Mouse (Mus musculus): ENCODE measurements around the gene Tmem186. TPM values are rescaled to one million over a fixed set of nuclear protein-coding genes. Genes with fewer than 3 reads are reported as not detected.
A peak's percentile ranks its signal among the peaks of the same experiment; 100 is the strongest.

The Tmem186 gene
- polyA plus RNA-seq, 1 experiment = 17.1 TPM

DNA sequence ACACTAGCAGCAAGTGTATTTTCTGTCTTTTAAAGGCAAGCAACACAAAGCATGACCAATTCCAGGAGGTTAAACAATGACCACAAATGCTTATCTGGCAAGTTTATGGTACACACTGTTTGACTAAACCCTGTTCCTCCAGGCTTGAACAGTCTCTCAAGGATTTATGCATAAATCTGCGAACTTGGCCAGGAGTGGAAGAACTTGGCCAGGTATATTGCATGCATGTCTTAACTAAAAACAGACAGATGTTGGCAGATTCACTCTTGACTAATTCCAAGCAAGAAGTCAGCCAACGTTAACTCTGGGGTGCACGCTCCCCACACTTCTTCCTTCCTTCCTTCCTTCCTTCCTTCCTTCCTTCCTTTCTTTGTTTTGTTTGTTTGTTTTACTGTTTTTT, 42.3 kb upstream of the Tmem186 start:
- Histone ChIP-seq H3K27ac (ENCODE audit: insufficient read depth, low read length) (no peak overlapping the region), H3K4me1 (ENCODE audit: control insufficient read depth, insufficient read depth, low read length) (no peaks in the 10 kb centered on the region), H3K9me3 (replicated peaks; ENCODE audit: control insufficient read depth, insufficient read depth, low read length, poor library complexity, severe bottlenecking) (no peaks in the 10 kb centered on the region; the same call in 1 of the 2 replicates), H3K36me3 (ENCODE audit: control insufficient read depth, insufficient read depth, low read length, poor library complexity, severe bottlenecking) (no peaks in the 10 kb centered on the region), H3K4me3 (ENCODE audit: low read depth, low read length) (no peak overlapping the region), H3K27me3 (ENCODE audit: control insufficient read depth, insufficient read depth, low read length, poor library complexity, severe bottlenecking) (no peaks in the 10 kb centered on the region), H3K9ac (ENCODE audit: low read depth, poor library complexity, severe bottlenecking) (no peak overlapping the region)
- TF ChIP-seq EP300 (IDR thresholded peaks at IDR 0.05; ENCODE audit: insufficient read depth, low read depth, low read length) (no peak), CTCF (IDR thresholded peaks at IDR 0.05; ENCODE audit: low read depth, low read length) (no peak), POLR2A (IDR thresholded peaks at IDR 0.05; ENCODE audit: insufficient read depth, low read length) (no peak)

DNA sequence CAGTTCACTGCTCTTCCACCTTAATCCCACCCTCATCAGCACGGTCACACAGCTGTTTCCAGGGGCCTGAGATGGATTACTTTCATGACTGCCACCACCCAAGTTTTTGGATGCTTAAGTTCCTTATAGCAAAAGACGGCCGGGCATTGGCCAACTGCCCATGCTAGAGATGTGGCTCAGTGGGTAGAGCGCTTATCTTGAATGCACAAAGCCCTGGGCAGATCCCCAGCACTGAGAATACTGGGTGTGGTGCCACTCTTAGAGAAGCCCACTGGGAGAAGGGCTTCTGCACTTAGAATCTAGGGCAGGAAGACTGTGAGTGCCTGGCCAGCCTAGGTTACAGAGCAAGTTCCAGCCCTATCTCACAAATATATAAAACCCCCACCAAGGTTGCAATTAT, 41.2 kb upstream of the Tmem186 start:
- Histone ChIP-seq H3K9me3 (replicated peaks; ENCODE audit: control insufficient read depth, insufficient read depth, low read length, poor library complexity, severe bottlenecking) (no peaks in the 10 kb centered on the region; the same call in 1 of the 2 replicates), H3K27me3 (ENCODE audit: control insufficient read depth, insufficient read depth, low read length, poor library complexity, severe bottlenecking) (no peaks in the 10 kb centered on the region), H3K4me1 (ENCODE audit: control insufficient read depth, insufficient read depth, low read length) (no peaks in the 10 kb centered on the region), H3K27ac (ENCODE audit: insufficient read depth, low read length) (no peak overlapping the region), H3K4me3 (ENCODE audit: low read depth, low read length) (no peak overlapping the region), H3K9ac (ENCODE audit: low read depth, poor library complexity, severe bottlenecking) (no peak overlapping the region), H3K36me3 (ENCODE audit: control insufficient read depth, insufficient read depth, low read length, poor library complexity, severe bottlenecking) (no peaks in the 10 kb centered on the region)
- TF ChIP-seq EP300 (IDR thresholded peaks at IDR 0.05; ENCODE audit: insufficient read depth, low read depth, low read length) = no peak
- no peak for TF ChIP-seq CTCF (IDR thresholded peaks at IDR 0.05; ENCODE audit: low read depth, low read length)
- no peak for TF ChIP-seq POLR2A (IDR thresholded peaks at IDR 0.05; ENCODE audit: insufficient read depth, low read length)

DNA sequence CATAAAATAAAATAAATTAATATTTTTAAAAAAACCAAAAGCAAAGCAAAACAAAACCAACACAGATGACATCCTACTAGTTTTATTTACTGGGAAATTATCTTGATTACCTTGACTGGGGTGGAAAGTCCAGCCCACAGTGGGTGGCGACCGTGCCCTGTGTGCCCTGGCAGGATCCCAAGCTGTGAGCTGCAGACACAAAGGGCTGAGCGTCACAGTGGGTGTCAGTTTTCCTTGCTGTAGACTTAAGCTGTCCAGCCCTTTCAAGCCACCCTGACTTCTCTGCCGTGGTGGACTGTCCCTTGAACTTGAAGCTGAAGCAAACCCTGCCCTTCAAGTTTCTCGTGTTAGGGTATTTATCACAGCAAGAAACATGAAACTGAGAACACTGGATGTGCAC, 40.5 kb upstream of the Tmem186 start:
- no peak for TF ChIP-seq EP300 (IDR thresholded peaks at IDR 0.05; ENCODE audit: insufficient read depth, low read depth, low read length)
- TF ChIP-seq POLR2A (IDR thresholded peaks at IDR 0.05; ENCODE audit: insufficient read depth, low read length) = no peak
- TF ChIP-seq CTCF (IDR thresholded peaks at IDR 0.05; ENCODE audit: low read depth, low read length) = no peak
- no peak overlapping the region for H3K4me3 ChIP-seq (ENCODE audit: low read depth, low read length)
- H3K9ac ChIP-seq (ENCODE audit: low read depth, poor library complexity, severe bottlenecking) = no peak overlapping the region
- no peaks in the 10 kb centered on the region for H3K27me3 ChIP-seq (ENCODE audit: control insufficient read depth, insufficient read depth, low read length, poor library complexity, severe bottlenecking)
- H3K36me3 ChIP-seq (ENCODE audit: control insufficient read depth, insufficient read depth, low read length, poor library complexity, severe bottlenecking) = no peaks in the 10 kb centered on the region
- H3K27ac ChIP-seq (ENCODE audit: insufficient read depth, low read length) = no peak overlapping the region
- no peaks in the 10 kb centered on the region for H3K4me1 ChIP-seq (ENCODE audit: control insufficient read depth, insufficient read depth, low read length)
- no peaks in the 10 kb centered on the region; the same call in 1 of the 2 replicates for H3K9me3 ChIP-seq (replicated peaks; ENCODE audit: control insufficient read depth, insufficient read depth, low read length, poor library complexity, severe bottlenecking)

DNA sequence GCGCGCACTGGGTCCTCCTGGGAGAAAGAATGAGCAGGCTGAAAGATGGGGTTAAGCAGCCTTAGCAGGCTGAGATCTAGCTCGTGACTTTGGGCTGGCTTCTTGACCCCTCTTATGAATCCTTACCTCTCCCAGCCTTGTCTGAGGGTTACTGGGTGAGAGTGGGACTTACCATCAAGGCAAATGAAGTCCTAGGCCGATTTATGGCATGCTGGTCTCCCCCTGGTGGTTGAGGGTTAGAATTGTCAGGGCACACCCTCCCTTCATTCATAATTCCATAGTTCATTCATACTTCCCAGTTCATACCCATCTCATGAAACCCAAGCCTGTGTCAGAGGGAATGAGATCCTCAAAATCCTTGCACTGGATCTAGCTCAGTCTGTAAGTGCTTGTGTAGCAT, 39.3 kb upstream of the Tmem186 start:
- no peaks in the 10 kb centered on the region for H3K9me3 ChIP-seq (replicated peaks; ENCODE audit: control insufficient read depth, insufficient read depth, low read length, poor library complexity, severe bottlenecking)
- H3K27me3 ChIP-seq (ENCODE audit: control insufficient read depth, insufficient read depth, low read length, poor library complexity, severe bottlenecking) = no peaks in the 10 kb centered on the region
- H3K36me3 ChIP-seq (ENCODE audit: control insufficient read depth, insufficient read depth, low read length, poor library complexity, severe bottlenecking) = no peaks in the 10 kb centered on the region
- H3K4me1 ChIP-seq (ENCODE audit: control insufficient read depth, insufficient read depth, low read length) = no peaks in the 10 kb centered on the region
- no peak overlapping the region for H3K4me3 ChIP-seq (ENCODE audit: low read depth, low read length)
- H3K27ac ChIP-seq (ENCODE audit: insufficient read depth, low read length) = no peak overlapping the region
- TF ChIP-seq CTCF (IDR thresholded peaks at IDR 0.05; ENCODE audit: low read depth, low read length) (peak; percentile 69), EP300 (IDR thresholded peaks at IDR 0.05; ENCODE audit: insufficient read depth, low read depth, low read length) (no peak), POLR2A (IDR thresholded peaks at IDR 0.05; ENCODE audit: insufficient read depth, low read length) (no peak)
- no peak overlapping the region for H3K9ac ChIP-seq (ENCODE audit: low read depth, poor library complexity, severe bottlenecking)

GRCm38 (mm10) chr16:8676228-8676627, 38.7 kb upstream of the Tmem186 start:
- Histone ChIP-seq H3K4me3 (ENCODE audit: low read depth, low read length) (no peak overlapping the region), H3K36me3 (ENCODE audit: control insufficient read depth, insufficient read depth, low read length, poor library complexity, severe bottlenecking) (no peaks in the 10 kb centered on the region), H3K9me3 (replicated peaks; ENCODE audit: control insufficient read depth, insufficient read depth, low read length, poor library complexity, severe bottlenecking) (no peaks in the 10 kb centered on the region), H3K9ac (ENCODE audit: low read depth, poor library complexity, severe bottlenecking) (no peak overlapping the region), H3K4me1 (ENCODE audit: control insufficient read depth, insufficient read depth, low read length) (no peaks in the 10 kb centered on the region), H3K27me3 (ENCODE audit: control insufficient read depth, insufficient read depth, low read length, poor library complexity, severe bottlenecking) (no peaks in the 10 kb centered on the region), H3K27ac (ENCODE audit: insufficient read depth, low read length) (no peak overlapping the region)
- no peak for TF ChIP-seq EP300 (IDR thresholded peaks at IDR 0.05; ENCODE audit: insufficient read depth, low read depth, low read length)
- no peak for TF ChIP-seq POLR2A (IDR thresholded peaks at IDR 0.05; ENCODE audit: insufficient read depth, low read length)

DNA sequence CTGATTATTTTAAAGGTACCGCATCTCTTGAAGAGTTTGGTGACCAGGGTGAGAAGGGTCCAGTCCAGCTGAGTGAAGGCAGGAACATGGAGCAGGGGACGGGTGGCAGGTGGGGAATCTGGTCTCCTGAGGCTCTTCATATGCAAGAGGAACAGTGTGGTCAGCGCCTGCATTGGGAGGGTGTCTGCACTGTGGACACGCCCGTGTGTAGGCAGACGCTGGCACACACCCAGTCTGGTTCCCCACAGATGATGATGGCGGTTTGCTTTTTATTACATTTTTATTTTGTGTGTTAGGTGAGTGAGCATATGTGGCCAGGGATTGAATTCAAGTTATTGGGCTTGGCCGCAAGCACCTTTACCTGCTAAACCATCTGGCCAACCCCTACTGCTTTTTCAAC, 38.0 kb upstream of the Tmem186 start:
- no peak for TF ChIP-seq CTCF (IDR thresholded peaks at IDR 0.05; ENCODE audit: low read depth, low read length)
- no peak for TF ChIP-seq POLR2A (IDR thresholded peaks at IDR 0.05; ENCODE audit: insufficient read depth, low read length)
- TF ChIP-seq EP300 (IDR thresholded peaks at IDR 0.05; ENCODE audit: insufficient read depth, low read depth, low read length) = no peak
- Histone ChIP-seq H3K9ac (ENCODE audit: low read depth, poor library complexity, severe bottlenecking) (no peak overlapping the region), H3K9me3 (replicated peaks; ENCODE audit: control insufficient read depth, insufficient read depth, low read length, poor library complexity, severe bottlenecking) (no peaks in the 10 kb centered on the region), H3K36me3 (ENCODE audit: control insufficient read depth, insufficient read depth, low read length, poor library complexity, severe bottlenecking) (no peaks in the 10 kb centered on the region), H3K27ac (ENCODE audit: insufficient read depth, low read length) (no peak overlapping the region), H3K4me1 (ENCODE audit: control insufficient read depth, insufficient read depth, low read length) (no peaks in the 10 kb centered on the region), H3K4me3 (ENCODE audit: low read depth, low read length) (no peak overlapping the region), H3K27me3 (ENCODE audit: control insufficient read depth, insufficient read depth, low read length, poor library complexity, severe bottlenecking) (no peaks in the 10 kb centered on the region)

Data from ES-Bruce4 (cell line).